Mouse (Mus musculus) c-Kit-positive CD71-positive TER-119-negative erythroid progenitor cells, embryonic 14.5 days (primary cell): Measurements from ENCODE around the gene Sycn.

Source experiments
- DNase-seq: peaks from one replicate; pipeline ENCODE4 v3.0.0-alpha.2; 2013; ENCODE audit warnings: low read depth

Sycn gene

DNA sequence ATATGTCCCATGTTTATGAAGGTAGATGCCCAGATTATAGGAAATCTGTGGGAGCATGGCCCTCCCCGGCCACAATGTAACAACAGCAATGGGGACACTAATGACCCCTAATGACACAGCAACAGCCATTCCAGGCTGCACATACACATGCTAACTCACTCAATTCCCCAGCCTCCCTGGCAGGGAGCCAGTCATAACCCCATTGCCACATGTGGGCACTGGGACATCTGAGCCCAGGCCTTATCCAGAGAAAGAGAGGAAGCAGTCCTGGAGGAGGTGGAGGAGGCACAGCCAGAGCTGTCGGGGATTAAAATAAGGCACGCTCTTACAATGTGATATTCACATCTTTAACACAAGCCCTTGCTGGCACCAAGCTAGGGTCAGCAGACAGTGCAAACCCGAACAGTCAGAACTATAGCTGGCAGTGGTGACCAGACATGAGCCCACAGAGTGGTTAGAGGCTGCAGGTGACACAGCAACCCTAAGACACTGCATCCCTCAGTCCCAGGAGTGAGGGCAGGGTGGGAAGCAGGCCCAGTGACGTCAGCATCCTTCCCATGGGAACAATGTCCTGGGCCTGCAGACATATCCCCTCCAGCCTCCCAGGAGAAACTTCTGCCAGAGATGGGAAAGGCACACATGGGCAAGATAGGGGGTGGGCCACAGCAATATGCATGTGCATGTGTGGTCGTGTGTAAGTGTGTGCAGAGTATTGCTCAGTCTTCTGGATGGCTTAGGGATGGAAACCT, 46.2 kb downstream of the Sycn start:
- no peak for DNase-seq

DNA sequence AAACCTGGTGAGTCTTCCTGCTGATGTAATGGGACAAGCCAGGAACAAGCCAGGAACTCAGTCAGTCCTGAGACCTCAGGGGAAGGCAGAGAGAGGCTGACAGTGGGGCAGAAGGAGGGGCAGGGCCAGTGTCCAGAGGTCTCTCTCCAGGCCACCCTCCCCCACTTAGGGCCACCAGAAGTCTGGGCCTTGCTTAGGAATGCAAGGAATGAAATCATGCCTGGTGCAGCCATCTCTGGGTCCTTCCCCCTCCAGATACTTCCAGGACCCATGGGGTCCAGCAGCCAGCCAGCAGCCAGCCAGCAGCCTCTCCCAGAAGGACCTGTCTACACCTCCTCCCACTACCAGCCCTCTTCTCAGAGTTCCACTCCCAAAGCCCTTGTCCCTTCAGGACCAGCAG, 47.0 kb downstream of the Sycn start:
- DNase-seq = no peak
